Mouse (Mus musculus) gastrocnemius, adult 18-20 months (tissue): ENCODE data around the gene Dnajb11. TPM values are rescaled to one million over a fixed set of nuclear protein-coding genes. Genes with fewer than 3 reads are reported as not detected.

Source experiments
- DNase-seq: peaks from one replicate; pipeline ENCODE4 v3.0.0; 2021; ENCODE audit warnings: low spot score
- total RNA-seq, 2 experiments: library from RNA; stranded (reverse); gene quantifications; 2 replicates each; pipeline ENCODE4 v1.2.3; 2021

Gene Dnajb11
- total RNA-seq, 2 experiments from 2014 or later: 36.7 to 37.4 TPM

GRCm38 (mm10) chr16:22880900-22881299, 23.3 kb downstream of the Dnajb11 start:
- no peak for DNase-seq

- DNase-seq: no peak
These were observed 23.8 kb downstream of the Dnajb11 start for GRCm38 (mm10) chr16:22881487-22881886.

GRCm38 (mm10) chr16:22883441-22883840, 25.8 kb downstream of the Dnajb11 start:
- DNase-seq: no peak

GRCm38 (mm10) chr16:22885356-22885755, 27.7 kb downstream of the Dnajb11 start:
- no peak for DNase-seq

- no peak for DNase-seq
These were observed 29.1 kb downstream of the Dnajb11 start for GRCm38 (mm10) chr16:22886726-22887125.

GRCm38 (mm10) chr16:22888835-22889234, 31.2 kb downstream of the Dnajb11 start:
- DNase-seq: no peak

DNA sequence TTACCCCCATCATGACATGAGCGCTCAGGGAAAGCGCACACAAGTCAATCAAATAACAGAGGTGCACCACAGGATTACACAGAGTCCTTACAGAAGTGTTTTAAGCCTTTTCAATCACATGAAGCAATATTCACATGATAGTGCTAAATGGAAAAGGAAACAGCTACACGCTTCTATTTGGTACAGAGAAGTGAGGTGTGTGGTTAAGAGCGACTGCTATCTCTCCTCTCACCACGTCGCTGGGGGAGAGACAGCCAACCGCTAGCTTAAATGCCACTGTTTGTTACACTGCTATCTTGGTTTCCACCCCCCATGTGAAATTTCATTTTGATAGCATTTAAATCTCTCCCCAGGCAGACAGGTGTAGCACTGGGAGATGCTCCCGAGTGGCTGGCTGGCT, 32.1 kb downstream of the Dnajb11 start:
- DNase-seq: no peak

DNA sequence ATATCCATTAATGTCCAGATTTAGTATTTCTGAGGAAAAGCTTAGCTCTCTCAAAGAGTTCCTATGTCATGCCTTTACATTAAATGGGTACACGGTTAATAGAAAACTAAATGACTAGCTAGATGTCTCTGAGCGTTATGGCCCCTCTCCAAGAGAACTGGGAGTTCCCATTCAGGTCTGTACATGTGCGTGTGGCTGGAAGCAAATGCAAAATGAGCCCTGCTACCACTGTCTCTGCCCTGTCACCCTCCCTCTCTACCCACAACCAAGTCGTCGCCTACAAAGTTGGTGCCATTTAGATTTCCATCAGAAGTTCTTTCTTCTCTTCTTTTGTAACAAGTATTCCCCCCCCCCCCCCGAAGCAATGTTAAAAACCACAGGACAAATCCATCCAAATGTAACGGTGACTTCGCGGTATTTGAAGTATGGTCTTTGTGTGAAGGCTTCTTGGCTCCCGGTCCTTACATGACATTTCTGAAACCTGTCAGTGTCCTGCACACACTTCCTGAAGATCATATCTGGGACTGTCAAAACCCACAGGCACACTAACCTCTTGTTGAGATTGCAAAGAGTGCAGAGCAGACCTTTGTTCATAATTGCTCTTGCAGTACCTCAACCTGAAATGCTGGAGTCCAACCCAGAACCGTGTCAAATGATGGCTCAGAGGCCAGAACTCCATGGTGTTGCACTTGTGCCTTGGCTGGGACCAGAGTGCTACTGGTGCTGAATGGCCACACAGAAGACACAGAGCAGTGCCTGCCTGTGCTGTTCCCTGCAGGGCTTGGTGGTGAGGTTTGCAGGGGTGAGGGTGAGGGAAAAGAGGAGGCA, 33.3 kb downstream of the Dnajb11 start, which contains the start of gene Ahsg:
Ahsg (plus strand) TSS at position 595 of the 828 bp plus-strand sequence.
- DNase-seq: no peak

- DNase-seq: no peak
These were observed 34.1 kb downstream of the Dnajb11 start for GRCm38 (mm10) chr16:22891733-22892154.

DNA sequence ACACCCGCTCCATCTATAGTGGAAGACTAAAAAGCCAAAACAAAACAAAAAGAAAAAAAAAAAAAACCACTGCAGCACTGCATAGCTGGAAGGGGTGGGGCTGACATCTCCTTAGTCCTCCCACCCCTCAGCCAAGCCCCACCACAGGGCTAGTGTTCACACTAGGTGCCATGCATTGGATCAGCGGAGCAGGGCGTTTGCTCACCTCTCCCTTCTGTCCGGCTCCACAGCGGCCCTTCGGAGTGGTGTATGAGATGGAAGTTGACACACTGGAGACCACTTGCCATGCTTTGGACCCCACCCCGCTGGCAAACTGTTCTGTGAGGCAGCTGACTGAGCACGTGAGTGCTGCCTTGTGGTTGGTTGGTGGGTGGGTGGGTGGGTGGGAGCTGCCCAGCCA, 36.5 kb downstream of the Dnajb11 start:
- DNase-seq: no peak

DNA sequence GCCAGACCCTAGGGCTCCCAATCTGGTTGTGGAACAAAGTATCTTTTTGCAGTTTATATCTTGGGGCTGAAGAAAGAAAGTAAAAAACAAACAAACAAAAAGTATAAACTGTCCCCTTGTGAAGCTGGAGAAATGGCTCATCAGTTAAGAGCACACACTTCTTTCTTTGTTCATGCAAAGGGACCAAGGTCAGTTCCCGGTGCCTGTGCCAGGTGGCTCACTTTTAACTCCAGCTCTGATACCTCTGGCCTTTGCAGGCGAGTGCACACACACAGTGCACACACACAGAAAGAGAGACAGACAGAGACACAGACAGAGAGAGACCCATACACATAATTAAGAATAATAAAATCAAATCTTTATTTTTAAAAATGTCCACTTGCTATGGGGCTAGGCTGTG, 39.0 kb downstream of the Dnajb11 start:
- DNase-seq: no peak

DNA sequence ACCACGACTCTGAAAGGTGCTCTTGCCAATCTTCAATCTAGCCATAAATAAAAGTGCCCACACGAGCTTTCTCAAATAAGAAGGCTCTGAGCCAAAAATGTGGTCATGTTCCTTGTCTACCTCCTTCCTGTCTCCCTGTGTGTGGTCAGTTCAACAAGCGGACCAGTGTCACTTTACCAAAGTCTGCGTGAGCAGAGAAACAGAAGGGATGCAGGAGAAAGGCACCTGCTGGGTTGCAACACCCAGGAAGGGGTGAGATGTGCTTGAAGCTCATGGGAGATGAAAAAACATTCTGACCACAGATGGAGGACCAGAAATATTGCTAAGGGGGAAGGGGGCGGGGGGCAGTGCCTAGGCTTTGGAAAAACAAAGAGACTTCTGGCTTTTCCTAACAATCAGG, 41.7 kb downstream of the Dnajb11 start:
- DNase-seq: no peak

GRCm38 (mm10) chr16:22899866-22900570, 42.4 kb downstream of the Dnajb11 start:
- no peak for DNase-seq

GRCm38 (mm10) chr16:22901326-22901725, 43.7 kb downstream of the Dnajb11 start:
- no peak for DNase-seq

GRCm38 (mm10) chr16:22909290-22909689, 51.6 kb downstream of the Dnajb11 start:
- no peak for DNase-seq

DNA sequence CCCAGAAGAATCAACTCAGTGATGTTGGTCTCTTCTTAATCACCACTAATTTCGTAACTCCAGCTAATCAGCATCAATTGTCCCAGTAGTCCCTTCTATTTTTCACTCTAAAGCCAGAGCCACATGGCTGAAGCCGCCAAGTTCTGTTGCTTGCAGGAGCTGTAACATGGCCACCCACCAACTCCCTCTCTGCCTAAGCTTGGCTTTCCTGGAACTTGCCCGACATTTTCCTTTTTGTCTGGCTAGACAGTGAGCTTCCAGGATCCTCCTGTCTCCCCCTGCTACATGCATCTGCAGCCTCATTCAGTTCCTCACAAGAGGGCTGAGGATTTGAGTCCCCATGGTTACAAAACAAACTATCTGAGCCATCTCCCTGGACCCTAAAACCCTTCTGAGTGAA, 54.3 kb downstream of the Dnajb11 start:
- no peak for DNase-seq

GRCm38 (mm10) chr16:22912886-22913285, 55.2 kb downstream of the Dnajb11 start:
- DNase-seq: no peak

- DNase-seq: no peak
These were observed 56.6 kb downstream of the Dnajb11 start for GRCm38 (mm10) chr16:22914276-22914675.

DNA sequence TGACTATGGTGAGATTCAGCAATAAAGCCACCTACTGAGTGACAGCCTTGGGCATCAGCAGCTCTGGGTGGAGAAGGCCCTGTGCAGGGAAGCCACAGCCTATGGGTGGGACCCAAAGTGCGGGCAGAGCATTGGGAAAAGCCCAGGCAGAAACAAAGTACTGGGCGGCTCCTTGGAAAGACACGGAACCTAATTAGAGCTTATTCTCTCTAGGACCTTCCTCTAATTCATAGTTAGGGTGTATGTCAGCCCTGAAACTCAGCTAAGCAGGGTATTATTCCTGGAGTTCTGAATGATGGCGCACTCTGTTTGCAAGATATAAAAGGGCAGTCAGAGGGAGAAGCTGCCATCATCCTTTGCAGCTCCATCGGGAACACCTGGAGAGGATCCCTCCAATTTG, 60.4 kb downstream of the Dnajb11 start, which contains the start of gene Fetub:
Fetub (plus strand) TSS at position 301 of the 400 bp plus-strand sequence.
- no peak for DNase-seq

GRCm38 (mm10) chr16:22918664-22919312, 61.1 kb downstream of the Dnajb11 start:
- DNase-seq: no peak

DNA sequence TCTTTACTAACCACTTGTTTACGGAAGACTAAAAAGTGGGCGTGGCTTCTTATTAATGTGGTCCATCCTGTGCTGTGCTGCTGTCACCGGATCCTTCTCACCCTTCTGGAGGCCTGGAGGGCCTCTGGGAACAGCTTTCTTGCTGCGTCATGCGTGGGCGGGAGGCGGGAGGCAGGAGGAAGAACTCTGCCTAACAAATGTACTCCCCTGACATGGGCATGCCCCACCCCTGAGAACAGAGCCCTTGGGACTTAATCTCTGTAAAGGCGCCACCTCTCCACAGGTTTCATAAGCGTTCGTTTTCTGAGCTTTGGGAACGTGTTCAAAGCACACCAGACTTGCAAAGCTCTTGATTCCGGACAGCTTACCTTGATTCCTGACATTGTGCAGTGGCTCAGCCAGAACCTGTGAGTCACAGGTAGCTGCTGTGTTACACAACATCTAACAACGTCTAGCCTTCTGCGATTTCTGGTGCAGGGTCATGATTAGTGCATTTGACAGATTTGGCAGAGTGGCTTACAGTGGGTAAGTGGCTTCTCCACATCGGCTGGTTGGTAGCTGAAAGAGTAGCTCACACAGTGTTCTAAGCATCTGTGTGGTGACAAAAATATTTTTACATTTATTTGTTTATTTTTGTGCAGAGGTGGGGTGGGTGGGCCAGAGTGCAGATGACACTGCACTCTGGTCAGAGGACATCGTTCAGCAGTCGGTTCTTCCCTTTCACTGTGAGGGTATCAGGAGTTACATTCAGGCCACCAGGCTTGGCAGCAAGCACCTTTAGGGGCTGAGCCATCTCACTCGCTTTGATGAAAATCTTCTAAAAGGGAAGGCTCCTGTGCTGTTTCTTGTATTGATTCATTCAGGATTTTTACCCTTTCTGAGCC, 62.6 kb downstream of the Dnajb11 start:
- DNase-seq: peak; percentile 10
